Mouse (Mus musculus) ovary, adult 2 months (tissue): Measurements from ENCODE around the gene Slc47a1. TPM values are rescaled to one million over a fixed set of nuclear protein-coding genes. Genes with fewer than 3 reads are reported as not detected.

Source experiments
- polyA plus RNA-seq: library from polyadenylated mRNA; depleted of rRNA; stranded (reverse); fragments of >200 nt; gene quantifications from 2 replicates; pipeline ENCODE4 v1.2.3, GENCODE M21; 2012; rRNA removed

The Slc47a1 gene
- polyA plus RNA-seq, result 5.1 and 8.2 TPM in 2 replicates

GRCm38 (mm10) chr11:61377881-61378613, at the start of gene Slc47a1:
Gene Slc47a1, minus strand, starts transcription at chr11:61378345.

GRCm38 (mm10) chr11:61342505-61343420, 35.4 kb downstream of the Slc47a1 start, which contains the start of gene Slc47a2:
Gene Slc47a2, minus strand, starts transcription at chr11:61342860.

Other genes starting within 250 kb of the Slc47a1 start
- 104 and 131 TPM in 2 replicates for gene Usp22, start 203.3 kb downstream of the Slc47a1 start, polyA plus RNA-seq
- gene Aldh3a1, start 170.8 kb downstream of the Slc47a1 start, polyA plus RNA-seq, result 0.47 and 0.69 TPM in 2 replicates
- 63.4 and 73.9 TPM in 2 replicates for gene Aldh3a2, start 110.9 kb downstream of the Slc47a1 start, polyA plus RNA-seq
- 12.3 and 16.3 TPM in 2 replicates for gene Slc47a2, start 35.5 kb downstream of the Slc47a1 start, polyA plus RNA-seq
- gene Rnf112, start 75.8 kb upstream of the Slc47a1 start, polyA plus RNA-seq, result 3.3 and 8.1 TPM in 2 replicates
- 342 and 441 TPM in 2 replicates for gene Mfap4, start 107.1 kb upstream of the Slc47a1 start, polyA plus RNA-seq
- 62.2 and 65.3 TPM in 2 replicates for gene Mapk7, start 116.1 kb upstream of the Slc47a1 start, polyA plus RNA-seq
- gene B9d1, start 126.8 kb upstream of the Slc47a1 start, polyA plus RNA-seq, result 72.8 and 88.2 TPM in 2 replicates
- gene Epn2, start 201.3 kb upstream of the Slc47a1 start, polyA plus RNA-seq, result 60.3 and 68.0 TPM in 2 replicates